Mouse (Mus musculus) C2C12 (cell line): ENCODE data around the gene Apba3.

Experiments
- FOSL1 ChIP-seq: IDR thresholded peaks from one replicate; pipeline ENCODE4 v1.8.0; 2011; ENCODE audit warnings: mild to moderate bottlenecking, low read length; ENCODE audit not compliant: poor library complexity, insufficient read depth, severe bottlenecking
- MAX ChIP-seq: IDR thresholded peaks from one replicate; pipeline ENCODE4 v1.6.1; 2011; ENCODE audit warnings: mild to moderate bottlenecking, control low read depth

GRCm38 (mm10) chr10:81240876-81241275 is 25.9 kb upstream of the Apba3 start:
- TF ChIP-seq FOSL1 (no peak), MAX (no peak)
